In the genomic region with DNA sequence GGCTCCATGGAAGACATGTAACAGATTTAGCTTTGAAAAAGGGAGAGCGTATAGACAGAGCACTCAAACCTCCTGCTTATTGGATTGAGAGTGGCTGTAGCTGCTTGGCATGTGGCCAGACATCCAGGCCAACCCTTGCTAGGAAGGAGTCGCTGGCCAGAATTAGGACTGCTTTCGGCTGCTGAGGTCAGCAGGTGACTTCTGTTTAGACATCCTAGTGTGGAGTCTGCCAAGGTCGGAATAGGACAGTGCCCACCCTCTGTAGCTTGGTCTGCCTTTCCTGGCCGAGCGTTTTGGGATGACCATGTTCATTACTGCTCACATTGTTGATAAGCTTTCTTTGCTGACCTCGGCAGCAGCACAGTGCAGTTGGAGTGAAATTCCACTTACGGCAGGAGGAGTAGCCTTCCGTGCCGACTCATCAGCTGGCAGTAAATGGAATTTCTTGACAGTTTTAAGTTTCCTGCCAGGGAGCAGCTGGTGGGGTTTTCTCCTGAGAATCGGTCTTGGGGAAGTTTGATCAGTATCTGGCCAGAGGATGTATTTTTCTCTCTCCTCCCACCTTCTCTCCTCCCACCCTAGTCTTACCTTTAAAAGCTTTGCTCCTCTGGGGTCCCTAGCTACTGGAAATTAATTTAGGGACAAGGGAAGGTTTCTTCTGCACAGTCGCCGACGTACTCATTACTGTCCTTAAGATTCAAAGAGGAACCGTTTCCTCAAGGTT, we compare ENCODE assay signal across 8 mouse cellular contexts.
DNase-seq lines count a peak whose midpoint lies in the region; ATAC-seq and TF ChIP-seq lines count a peak whose summit lies in the region.

No protein-coding gene starts in this region.

- H3K36me3 ChIP-seq in forebrain, postnatal 0 days (ENCODE audit: insufficient read depth), result no peaks in the 10 kb centered on the region
- H3K36me3 ChIP-seq in hindbrain, embryonic 16.5 days (ENCODE audit: control insufficient read depth, insufficient read depth, low read length), result no peaks in the 10 kb centered on the region

- H3K9ac ChIP-seq in forebrain, postnatal 0 days, result no peak overlapping the region
- H3K9ac ChIP-seq in hindbrain, embryonic 16.5 days (ENCODE audit: low read depth, low read length), result 0 out of 2 replicates have a peak overlapping the region, but pooled peaks have one; percentile 27

- TF ChIP-seq CTCF in forebrain, postnatal 0 days (IDR thresholded peaks at IDR 0.05; ENCODE audit: low read depth), result no peak

- no peaks in the 10 kb centered on the region for H3K9me3 ChIP-seq in forebrain, postnatal 0 days (ENCODE audit: low read length)
- H3K9me3 ChIP-seq in hindbrain, embryonic 16.5 days (ENCODE audit: control insufficient read depth, low read length), result no peaks in the 10 kb centered on the region; the same call in 1 of the 2 replicates

- peaks cover 8% of the 10 kb centered on the region; the same call in 1 of the 2 replicates for H3K4me1 ChIP-seq in forebrain, postnatal 0 days (ENCODE audit: insufficient read depth)
- H3K4me1 ChIP-seq in hindbrain, embryonic 16.5 days (ENCODE audit: control insufficient read depth, insufficient read depth, low read depth, low read length), result peaks cover 10% of the 10 kb centered on the region

- peak; percentile 67 for ATAC-seq in forebrain, postnatal 0 days
- ATAC-seq in hindbrain, embryonic 16.5 days, result peak; percentile 81
- ATAC-seq in inflammation-experienced regulatory T-cells, adult 6 months, result no peak

- 32% methylated on average over 15 of the region's 15 CpGs for WGBS in forebrain, postnatal 0 days
- WGBS in hindbrain, embryonic 16.5 days, result 44% methylated on average over 15 of the region's 15 CpGs

- no peaks in the 10 kb centered on the region for H3K27me3 ChIP-seq in forebrain, postnatal 0 days (ENCODE audit: insufficient read depth, low read length)
- H3K27me3 ChIP-seq in hindbrain, embryonic 16.5 days (replicated peaks; ENCODE audit: control insufficient read depth, insufficient read depth, low read length), result no peaks in the 10 kb centered on the region; the same call in 1 of the 2 replicates

- H3K4me3 ChIP-seq in forebrain, postnatal 0 days (ENCODE audit: low read depth, low read length), result no peak overlapping the region
- H3K4me3 ChIP-seq in hindbrain, embryonic 16.5 days (ENCODE audit: low read length), result no peak overlapping the region

- DNase-seq in kidney, adult 11 months, result peak; percentile 5
- no peak for DNase-seq in kidney, adult 9 months
- DNase-seq in adrenal gland, postnatal 10 days, result peak; percentile 66
- DNase-seq in forebrain, postnatal 0 days, result peak; percentile 59
- DNase-seq in lung, postnatal 4 days, result peak; percentile 49 to 68
- no peak for DNase-seq in MN1 (ENCODE audit: low spot score)

- H3K4me2 ChIP-seq in forebrain, postnatal 0 days (ENCODE audit: low read depth), result no peak overlapping the region
- peak overlapping the region; percentile 12; the same call in 1 of the 2 replicates for H3K4me2 ChIP-seq in hindbrain, embryonic 16.5 days (ENCODE audit: low read length)

- H3K27ac ChIP-seq in forebrain, postnatal 0 days (ENCODE audit: low read depth, low read length), result no peak overlapping the region
- H3K27ac ChIP-seq in hindbrain, embryonic 16.5 days (ENCODE audit: low read depth, low read length), result peak overlapping the region; percentile 44; the same call in 1 of the 2 replicates

Comparison
In these comparisons a context has a peak if more than half of its experiments do, and no peak if none do; other contexts are left out.
1. DNase-seq: peak in kidney, adult 11 months (single experiment), adrenal gland, postnatal 10 days (single experiment), forebrain, postnatal 0 days (single experiment) and lung, postnatal 4 days (2 of 2); none in kidney, adult 9 months (single experiment) and MN1 (single experiment).